Mouse (Mus musculus) spleen, adult 2 months (tissue): ENCODE results near the gene Olfr270.

ENCODE experiments used
- CTCF ChIP-seq: fragments of 200-500 bp; IDR thresholded peaks from 2 replicates; pipeline ENCODE4 v1.5.1; 2011; ENCODE audit warnings: mild to moderate bottlenecking, inconsistent platforms; ENCODE audit not compliant: insufficient read depth, insufficient read length, insufficient replicate concordance; ENCODE audit errors: extremely low read depth
- POLR2A ChIP-seq: fragments of 200-500 bp; IDR thresholded peaks from 2 replicates; pipeline ENCODE4 v1.6.1; 2011; ENCODE audit warnings: low read depth, low read length, inconsistent platforms

- TF ChIP-seq POLR2A = no peak
- TF ChIP-seq CTCF = no peak
Measured at GRCm38 (mm10) chr4:52917311-52917688, 47.0 kb upstream of the Olfr270 start.
